Mouse (Mus musculus) cortical plate, adult 2 months (tissue): ENCODE results near the gene Hnrnpf.

Experiments
- CTCF ChIP-seq: fragments of 200-500 bp; IDR thresholded peaks from 2 replicates; pipeline ENCODE4 v1.5.1; 2011; ENCODE audit warnings: mild to moderate bottlenecking, control low read depth, low read length; ENCODE audit not compliant: insufficient read depth; ENCODE audit errors: extremely low read depth
- POLR2A ChIP-seq: fragments of 200-500 bp; IDR thresholded peaks from 2 replicates; pipeline ENCODE4 v1.6.1; 2011; ENCODE audit warnings: mild to moderate bottlenecking, low read length, control low read depth; ENCODE audit not compliant: insufficient read depth; ENCODE audit errors: extremely low read depth

- TF ChIP-seq CTCF (no peak), POLR2A (no peak)
These were observed 43.8 kb downstream of the Hnrnpf start for GRCm38 (mm10) chr6:117943899-117944298.
